Mouse (Mus musculus) CH12.LX (cell line): Measurements from ENCODE around the gene Arel1. TPM values are rescaled to one million over a fixed set of nuclear protein-coding genes. Genes with fewer than 3 reads are reported as not detected.

Source experiments
- DNase-seq: peaks from one replicate; pipeline ENCODE4 v3.0.0-alpha.2; 2013; ENCODE audit errors: extremely low read depth
- H3K27ac ChIP-seq: 2 replicates; pipeline ENCODE4 v1.5.1; 2012; ENCODE audit warnings: low read depth, mild to moderate bottlenecking, control low read depth, moderate library complexity; ENCODE audit not compliant: insufficient read depth
- H3K27me3 ChIP-seq: replicated peaks from 2 replicates; pipeline ENCODE3; 2012; ENCODE audit warnings: inconsistent platforms
- H3K36me3 ChIP-seq, 2 experiments: replicated peaks in 1 of 2; 2 replicates each; pipeline versions ENCODE3 to v1.6.1; 2012; ENCODE audit warnings: inconsistent platforms in 1 of 2, low read length in 1 of 2, mild to moderate bottlenecking in 1 of 2, mixed read lengths in 1 of 2, moderate library complexity in 1 of 2; ENCODE audit not compliant: control insufficient read depth in 1 of 2, insufficient read depth in 1 of 2
- H3K4me1 ChIP-seq, 2 experiments: 2 replicates each; pipeline ENCODE4 v1.6.1; 2012; ENCODE audit warnings: inconsistent platforms in 1 of 2, moderate library complexity in 1 of 2; ENCODE audit not compliant: insufficient read depth in 2 of 2, control insufficient read depth in 1 of 2
- H3K4me2 ChIP-seq: 2 replicates; pipeline ENCODE4 v1.6.1; 2012; ENCODE audit warnings: low read depth, mild to moderate bottlenecking, control low read depth; ENCODE audit not compliant: poor library complexity, insufficient read depth, severe bottlenecking
- H3K4me3 ChIP-seq, 3 experiments: fragments of 150-350 bp in 1 of 3; sonication (generic) in 1 of 3; replicated peaks in 1 of 3; 2 replicates each; pipeline versions ENCODE3 to v1.5.1; 2011 to 2012; ENCODE audit warnings: low read depth in 2 of 3, low read length in 2 of 3, mild to moderate bottlenecking in 2 of 3, moderate library complexity in 2 of 3, control low read depth in 1 of 3, improper control_type of control experiment in 1 of 3, inconsistent platforms in 1 of 3, mixed read lengths in 1 of 3; ENCODE audit not compliant: poor library complexity in 1 of 3
- H3K79me2 ChIP-seq: replicated peaks from 2 replicates; pipeline ENCODE4 v1.6.1; 2012; ENCODE audit warnings: mild to moderate bottlenecking, moderate library complexity; ENCODE audit not compliant: control insufficient read depth, poor library complexity, insufficient read depth, severe bottlenecking; ENCODE audit errors: extremely low read depth
- H3K9ac ChIP-seq: 2 replicates; pipeline ENCODE4 v1.6.1; 2012; ENCODE audit warnings: low read depth, mild to moderate bottlenecking, control low read depth, moderate library complexity; ENCODE audit not compliant: insufficient read depth
- H3K9me3 ChIP-seq: replicated peaks from 2 replicates; pipeline ENCODE3; 2012; ENCODE audit warnings: low read length, inconsistent platforms, mixed read lengths
- CHD2 ChIP-seq: IDR thresholded peaks from 2 replicates; pipeline ENCODE4 v1.6.1; 2011; ENCODE audit warnings: low read length, improper control_type of control experiment
- E2F4 ChIP-seq: IDR thresholded peaks from 2 replicates; pipeline ENCODE4 v1.6.1; 2011; ENCODE audit warnings: low read depth, low read length, improper control_type of control experiment; ENCODE audit not compliant: insufficient replicate concordance
- ELF1 ChIP-seq: IDR thresholded peaks from 2 replicates; pipeline ENCODE4 v1.6.1; 2014; ENCODE audit warnings: low read depth, mild to moderate bottlenecking, inconsistent platforms, low read length, improper control_type of control experiment
- EP300 ChIP-seq: IDR thresholded peaks from 2 replicates; pipeline ENCODE4 v1.6.1; 2011; ENCODE audit warnings: low read length, improper control_type of control experiment
- GABPA ChIP-seq: IDR thresholded peaks from 2 replicates; pipeline ENCODE4 v1.6.1; 2012; ENCODE audit warnings: low read depth, low read length, improper control_type of control experiment, inconsistent platforms; ENCODE audit not compliant: insufficient replicate concordance
- HCFC1 ChIP-seq: IDR thresholded peaks from 2 replicates; pipeline ENCODE4 v1.6.1; 2012; ENCODE audit warnings: low read depth, mild to moderate bottlenecking, inconsistent platforms, low read length, improper control_type of control experiment
- IRF4 ChIP-seq: IDR thresholded peaks from 2 replicates; pipeline ENCODE4 v1.6.1; 2014; ENCODE audit warnings: low read depth, mild to moderate bottlenecking, inconsistent platforms, low read length, improper control_type of control experiment
- MAX ChIP-seq: IDR thresholded peaks from 2 replicates; pipeline ENCODE4 v1.6.1; 2011; ENCODE audit warnings: low read length, improper control_type of control experiment
- MAZ ChIP-seq: IDR thresholded peaks from 2 replicates; pipeline ENCODE4 v1.6.1; 2012; ENCODE audit warnings: low read depth, mild to moderate bottlenecking, inconsistent platforms, low read length, improper control_type of control experiment, moderate library complexity
- MXI1 ChIP-seq: IDR thresholded peaks from 2 replicates; pipeline ENCODE4 v1.6.1; 2011; ENCODE audit warnings: mild to moderate bottlenecking, low read depth, low read length, improper control_type of control experiment
- MYC ChIP-seq: IDR thresholded peaks from 2 replicates; pipeline ENCODE4 v1.6.1; 2011; ENCODE audit warnings: low read depth, mild to moderate bottlenecking, improper control_type of control experiment, low read length
- NELFE ChIP-seq: IDR thresholded peaks from 2 replicates; pipeline ENCODE4 v1.6.1; 2011; ENCODE audit warnings: low read depth, low read length, improper control_type of control experiment
- PAX5 ChIP-seq: IDR thresholded peaks from 2 replicates; pipeline ENCODE4 v1.6.1; 2012; ENCODE audit warnings: low read length, inconsistent platforms, mixed read lengths
- POLR2A ChIP-seq: IDR thresholded peaks from 2 replicates; pipeline ENCODE4 v1.6.1; 2011; ENCODE audit warnings: low read depth, mild to moderate bottlenecking, improper control_type of control experiment, low read length
- RAD21 ChIP-seq: IDR thresholded peaks from 2 replicates; pipeline ENCODE4 v1.6.1; 2011; ENCODE audit warnings: low read depth, mild to moderate bottlenecking, low read length, improper control_type of control experiment, moderate library complexity
- RCOR1 ChIP-seq: conservative IDR thresholded peaks from 2 replicates; pipeline ENCODE4 v1.6.1; 2012; ENCODE audit warnings: low read depth, mild to moderate bottlenecking, inconsistent platforms, low read length, improper control_type of control experiment
- UBTF ChIP-seq: IDR thresholded peaks from 2 replicates; pipeline ENCODE4 v1.6.1; 2012; ENCODE audit warnings: low read depth, mild to moderate bottlenecking, inconsistent platforms, low read length, improper control_type of control experiment, moderate library complexity
- ZKSCAN1 ChIP-seq: IDR thresholded peaks from 2 replicates; pipeline ENCODE4 v1.6.1; 2012; ENCODE audit warnings: low read depth, inconsistent platforms, low read length, improper control_type of control experiment, borderline replicate concordance
- ZNF384 ChIP-seq: IDR thresholded peaks from 2 replicates; pipeline ENCODE4 v1.6.1; 2012; ENCODE audit warnings: low read depth, low read length, improper control_type of control experiment, inconsistent platforms
- dilution Hi-C: fragments of 300-500 bp; cut with MboI; formaldehyde crosslinking; loops from 2 replicates; pipeline ENCODE4 v1.14.3; 2020; ENCODE audit warnings: low sequenced_read_pairs; ENCODE audit not compliant: extremely low pct_unique_long_range_greater_than_20kb, extremely low pct_ligation_motif_present
- in situ Hi-C: fragments of 300-500 bp; cut with MboI; formaldehyde crosslinking; loops from 3 replicates; pipeline ENCODE4 v1.14.3; 2019; ENCODE audit warnings: low sequenced_read_pairs, low pct_ligation_motif_present, low pct_unique_long_range_greater_than_20kb, mixed read lengths
- polyA plus RNA-seq: library from polyadenylated mRNA; unstranded; fragments of >175 nt; gene quantifications from 2 replicates; pipeline ENCODE4 v1.2.1, GENCODE M21; 2012; ENCODE audit warnings: low read depth; ENCODE audit not compliant: insufficient read length
- total RNA-seq, 2 experiments: library from RNA; depleted of rRNA; stranded (reverse); fragments of 300-350 nt in 1 of 2; fragments of >200 nt in 1 of 2; gene quantifications; 2 replicates each; pipeline ENCODE4 v1.2.3; 2012 to 2014

Arel1 gene
- total and polyA plus RNA-seq, 3 experiments: 16.9 to 22.5 (median 21.6) TPM

GRCm38 (mm10) chr12:84896235-84896634, 74.5 kb downstream of the Arel1 start:
- Histone ChIP-seq H3K4me3 (no peak overlapping the region), H3K4me2 (no peak overlapping the region), H3K79me2 (no peaks in the 10 kb centered on the region), H3K36me3 (no peaks in the 10 kb centered on the region), H3K9me3 (no peaks in the 10 kb centered on the region), H3K9ac (no peak overlapping the region), H3K4me1 (no peaks in the 10 kb centered on the region), H3K27ac (no peak overlapping the region), H3K27me3 (peaks cover 23% of the 10 kb centered on the region)
- in situ Hi-C loops (no loop called here), dilution Hi-C loops (no loop called here)
- DNase-seq: no peak
- TF ChIP-seq CHD2 (no peak), NELFE (no peak)

DNA sequence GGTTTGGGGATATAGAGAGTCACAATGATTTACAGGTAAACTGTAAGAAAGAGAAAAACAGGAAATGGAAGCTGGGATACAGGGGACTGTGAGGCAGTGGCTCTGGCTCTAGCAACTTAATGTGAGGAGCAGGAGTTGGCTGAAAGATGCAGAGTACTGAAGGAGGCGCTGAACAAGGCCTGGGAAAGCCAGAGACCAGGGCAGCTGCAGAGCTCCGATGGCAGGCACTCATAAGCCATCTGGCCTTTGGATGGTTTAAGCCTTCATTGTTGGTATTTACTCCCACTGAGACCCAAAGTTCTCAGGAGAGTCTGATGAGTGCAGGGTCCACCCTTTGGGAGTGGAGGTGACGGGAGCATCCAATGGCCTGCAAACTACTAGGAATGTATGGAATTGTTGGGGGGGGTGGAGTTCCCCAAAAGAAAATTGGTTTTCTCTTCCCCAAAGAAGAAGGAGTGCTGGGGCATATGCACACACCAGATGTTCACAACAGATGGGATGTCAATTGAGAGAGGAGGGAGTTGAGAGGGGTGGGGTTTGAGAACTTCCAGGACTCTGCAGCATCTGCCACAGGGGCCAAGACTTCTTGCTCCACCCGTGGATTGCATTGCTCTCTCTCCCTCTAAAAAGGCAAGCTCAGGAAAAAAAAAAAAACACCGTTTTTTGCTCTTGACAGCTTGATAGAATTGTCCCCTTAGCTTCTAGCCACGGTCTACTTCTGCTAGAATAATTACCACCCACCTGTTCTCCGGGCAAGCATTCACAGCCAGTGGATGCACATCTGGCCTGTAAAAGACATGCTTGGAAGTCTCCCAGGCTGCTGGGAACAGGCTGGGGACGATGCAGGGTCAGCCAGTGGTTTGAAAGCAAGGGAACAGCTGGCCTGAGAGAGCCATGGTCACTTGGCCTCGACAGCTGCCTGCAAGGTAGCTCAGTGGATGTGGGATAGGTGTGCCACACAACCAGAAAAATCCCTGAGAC, 76.8 kb downstream of the Arel1 start:
- dilution Hi-C loops (no loop called here), in situ Hi-C loops (no loop called here)
- Histone ChIP-seq H3K27me3 (peaks cover 12% of the 10 kb centered on the region), H3K4me1 (peaks cover 5 to 6% of the 10 kb centered on the region in 2 experiments; a peak in 1 of 4 replicates), H3K9ac (no peak overlapping the region), H3K4me2 (no peak overlapping the region), H3K9me3 (no peaks in the 10 kb centered on the region), H3K36me3 (no peaks in the 10 kb centered on the region), H3K27ac (no peak overlapping the region), H3K4me3 (no peak overlapping the region), H3K79me2 (no peaks in the 10 kb centered on the region)
- DNase-seq: no peak
- no peak for TF ChIP-seq E2F4
- no peak for TF ChIP-seq PAX5
- no peak for TF ChIP-seq MAZ
- no peak for TF ChIP-seq POLR2A
- no peak for TF ChIP-seq MAX
- TF ChIP-seq ZKSCAN1: no peak
- TF ChIP-seq RAD21: no peak
- no peak for TF ChIP-seq IRF4
- TF ChIP-seq MYC: no peak
- no peak for TF ChIP-seq RCOR1
- no peak for TF ChIP-seq ELF1
- TF ChIP-seq HCFC1: no peak
- no peak for TF ChIP-seq UBTF
- TF ChIP-seq ZNF384: no peak
- no peak for TF ChIP-seq EP300
- TF ChIP-seq MXI1: no peak
- TF ChIP-seq GABPA: no peak
